Mouse (Mus musculus) G1E (cell line): Measurements from ENCODE around the gene Dock4.

Experiments
- CTCF ChIP-seq: IDR thresholded peaks from 2 replicates; pipeline ENCODE4 v1.5.1; 2012; ENCODE audit warnings: low read depth, low read length, inconsistent platforms, mixed read lengths
- TAL1 ChIP-seq: conservative IDR thresholded peaks from 2 replicates; pipeline ENCODE4 v1.6.1; 2012; ENCODE audit warnings: low read depth, low read length, inconsistent platforms, mixed read lengths

DNA sequence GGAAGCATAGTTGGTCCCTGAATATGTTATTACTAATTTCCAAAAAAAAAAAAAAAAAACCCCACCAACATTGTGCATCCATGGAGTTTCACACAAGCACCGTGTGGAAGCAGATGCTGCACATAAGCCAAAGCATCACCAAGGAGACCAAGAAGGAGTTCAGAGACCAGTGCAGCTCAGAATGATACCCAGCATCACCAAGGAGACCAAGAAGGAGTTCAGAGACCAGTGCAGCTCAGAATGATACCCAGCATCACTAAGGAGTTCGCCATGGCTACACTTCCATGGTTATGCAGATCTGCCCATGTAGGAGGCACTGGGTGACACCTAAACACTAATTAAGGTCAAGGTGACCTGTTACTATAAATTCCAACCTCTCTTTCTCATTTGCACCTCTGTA, 46.8 kb upstream of the Dock4 start:
- TF ChIP-seq CTCF, result no peak
- TF ChIP-seq TAL1, result no peak
